Mouse (Mus musculus) mouse trophoblast stem cell (cell line): ENCODE measurements around the gene Rtp1.

Source experiments
- in situ Hi-C, 2 experiments: fragments of 300-500 bp; cut with MseI, MboI; formaldehyde crosslinking; loops; 2 replicates in 1 of 2; 3 replicates in 1 of 2; pipeline ENCODE4 v1.15.1; 2025

Gene Rtp1

DNA sequence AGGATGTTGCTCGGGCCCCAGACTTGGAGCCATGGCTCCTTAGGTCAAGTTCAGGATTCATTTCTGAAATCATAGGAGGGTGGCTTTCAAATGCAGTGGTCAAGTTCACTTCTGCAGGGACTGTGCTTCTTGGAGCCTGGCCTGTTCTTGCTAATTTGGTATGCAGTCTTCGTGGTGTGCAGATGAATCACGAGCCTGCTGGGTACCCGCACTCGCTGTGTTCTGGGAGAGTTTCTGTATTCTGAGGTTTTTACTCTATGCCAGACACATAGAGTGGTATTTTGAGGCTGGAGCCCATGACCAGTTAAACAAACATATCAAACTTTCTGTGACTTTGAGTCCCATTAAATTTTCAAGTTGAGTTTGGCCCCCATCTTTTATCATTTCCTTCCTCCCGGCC lies 25.4 kb downstream of the Rtp1 start:
- in situ Hi-C loops: loop anchor here (10.0 kb wide), 3 partner anchors 90 to 500 kb away; partner anchors contain the start of gene Sst (in 1 of the 2)

GRCm38 (mm10) chr16:23456534-23456933 lies 27.6 kb downstream of the Rtp1 start:
- in situ Hi-C loops: loop anchor here (10.0 kb wide), 3 partner anchors 88 to 498 kb away; partner anchors contain the start of gene Sst (in 1 of the 2)

GRCm38 (mm10) chr16:23457338-23457737 lies 28.4 kb downstream of the Rtp1 start:
- in situ Hi-C loops: loop anchor here (10.0 kb wide), 3 partner anchors 87 to 497 kb away; partner anchors contain the start of gene Sst (in 1 of the 2)

GRCm38 (mm10) chr16:23458906-23459588 lies 30.1 kb downstream of the Rtp1 start:
- in situ Hi-C loops: loop anchor here (10.0 kb wide), 3 partner anchors 86 to 496 kb away; partner anchors contain the start of gene Sst (in 1 of the 2)

GRCm38 (mm10) chr16:23463671-23464347 lies 34.9 kb downstream of the Rtp1 start:
- in situ Hi-C loops: no loop called here

DNA sequence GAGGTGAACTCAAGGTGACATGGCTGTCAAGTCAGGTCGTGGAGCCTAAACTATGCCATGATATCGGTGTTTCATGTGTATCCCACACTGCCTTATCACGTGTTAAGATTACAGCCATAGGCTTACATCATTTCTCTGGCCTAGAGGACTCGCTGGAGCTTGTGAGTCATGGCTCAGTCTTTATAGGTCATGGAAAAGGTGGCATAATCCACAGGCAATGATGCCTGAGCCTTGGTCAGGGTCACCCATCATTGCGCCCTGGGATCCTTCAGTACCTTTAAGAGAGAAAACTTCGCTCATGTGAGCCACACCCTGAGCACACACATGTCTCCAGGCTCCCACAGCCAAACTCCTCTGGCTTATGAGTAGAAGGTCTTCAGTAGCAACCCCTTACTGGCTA lies 42.6 kb downstream of the Rtp1 start:
- in situ Hi-C loops: no loop called here

GRCm38 (mm10) chr16:23472046-23472445 lies 43.1 kb downstream of the Rtp1 start:
- in situ Hi-C loops: no loop called here

DNA sequence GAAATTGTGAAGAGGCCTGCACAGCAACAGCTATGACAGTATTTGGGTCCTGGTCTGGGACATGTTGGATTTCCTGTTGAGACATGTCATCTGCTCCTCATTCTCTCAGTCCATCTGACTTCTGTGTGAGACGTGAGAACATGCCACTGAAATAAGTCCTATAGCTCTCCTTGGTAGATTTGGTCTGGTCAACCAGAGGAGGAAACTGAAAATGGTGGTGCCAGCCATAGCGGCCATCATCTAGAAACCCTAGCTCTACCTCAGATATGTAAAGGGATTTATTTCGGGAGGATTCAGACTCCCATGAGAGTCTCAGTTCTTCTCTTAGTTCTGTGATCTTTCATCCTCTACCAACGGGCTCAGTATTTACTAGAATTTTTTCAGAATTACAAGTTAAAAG lies 46.7 kb downstream of the Rtp1 start:
- in situ Hi-C loops: no loop called here

- in situ Hi-C loops: no loop called here
Measured at GRCm38 (mm10) chr16:23476598-23476997, 47.7 kb downstream of the Rtp1 start.

DNA sequence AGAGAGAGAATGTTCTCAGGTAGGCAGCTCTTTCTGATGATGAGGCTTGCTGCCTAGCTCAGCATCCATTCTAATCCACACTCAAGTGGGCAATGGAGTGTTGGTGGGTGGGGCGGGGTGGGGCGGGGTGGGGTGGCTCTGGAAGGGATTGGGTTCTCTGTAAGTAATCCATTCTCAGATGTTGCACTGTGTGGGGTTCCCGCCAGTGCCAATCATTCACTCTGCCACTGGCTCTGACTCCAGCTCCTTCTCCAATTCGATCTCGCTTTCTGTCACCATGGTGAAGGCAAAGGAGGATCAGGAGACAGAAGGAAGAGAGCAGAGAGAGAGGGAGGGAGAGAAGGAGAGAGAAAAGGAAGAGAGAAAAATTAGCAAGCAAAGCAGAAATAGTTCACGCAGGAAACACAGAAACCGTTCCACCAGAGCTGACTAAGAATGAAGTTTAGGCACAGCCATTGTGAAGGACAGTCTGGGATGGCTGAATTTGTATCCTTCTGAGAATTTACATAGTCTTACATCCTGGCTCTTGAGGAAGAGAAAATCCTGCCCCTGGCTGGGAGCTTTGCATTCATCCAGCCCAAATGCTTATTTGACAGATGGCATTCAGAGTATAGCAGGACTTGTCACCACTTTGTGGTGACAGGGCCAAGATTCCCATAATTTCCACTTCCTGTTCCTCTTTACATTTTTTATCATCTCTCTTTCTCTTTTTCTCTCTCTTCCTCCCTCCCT lies 51.1 kb downstream of the Rtp1 start:
- in situ Hi-C loops: no loop called here

DNA sequence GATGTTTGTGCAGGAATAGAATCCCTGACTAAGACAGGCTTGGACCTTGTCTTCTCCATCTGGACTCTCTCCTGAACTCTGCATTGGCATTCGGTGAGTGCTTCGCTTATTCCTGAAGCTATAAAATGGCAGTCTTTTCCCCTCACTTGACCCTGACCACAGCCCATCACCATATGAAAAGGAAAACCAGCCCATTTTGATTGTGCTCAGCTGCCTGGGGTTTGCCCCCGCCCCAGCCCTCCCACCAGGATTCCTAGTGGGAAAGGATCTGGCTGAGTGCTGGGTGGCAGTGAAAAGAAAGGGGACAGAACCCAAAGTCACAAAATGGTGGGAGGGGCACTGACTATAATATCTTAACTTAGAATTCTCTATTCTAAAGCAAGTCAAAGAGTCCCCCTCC lies 53.3 kb downstream of the Rtp1 start:
- in situ Hi-C loops: no loop called here

DNA sequence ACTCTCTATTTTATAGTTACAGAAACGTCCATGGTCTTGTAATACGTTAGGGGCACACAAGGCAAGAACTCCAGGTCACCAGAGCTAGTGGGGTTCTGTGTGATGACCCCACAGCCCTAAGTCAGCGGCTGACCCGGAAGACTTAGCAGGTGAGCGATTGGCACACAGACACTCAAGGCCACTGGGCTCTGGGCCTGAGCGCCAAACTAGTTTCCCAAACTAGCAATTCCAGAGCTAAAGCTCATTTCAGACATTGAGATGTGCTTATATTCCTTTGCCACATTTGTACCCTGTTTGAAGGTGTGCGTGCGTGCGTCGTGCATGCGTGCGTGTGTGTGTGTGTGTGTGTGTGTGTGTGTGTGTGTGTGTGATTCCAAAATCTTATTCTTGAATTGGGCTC lies 53.9 kb downstream of the Rtp1 start:
- in situ Hi-C loops: no loop called here

DNA sequence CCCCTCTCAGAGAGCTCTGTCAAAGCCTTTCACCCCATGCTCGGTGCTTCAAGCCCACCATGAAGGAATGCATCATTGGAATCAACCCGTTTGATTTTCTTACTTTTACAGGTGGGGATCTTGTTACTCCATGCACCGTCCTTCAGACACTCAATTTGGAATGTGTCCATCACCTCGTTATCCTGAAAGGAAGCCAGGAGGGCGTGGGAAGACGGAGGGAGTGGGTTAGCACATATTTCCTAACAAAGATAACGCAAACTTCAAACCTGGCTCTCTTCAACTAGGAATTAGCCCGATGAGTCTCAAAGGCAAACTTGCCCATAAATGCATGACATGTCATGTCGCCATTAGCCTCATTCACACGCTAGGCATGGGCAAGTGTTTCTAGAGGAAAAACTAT lies 54.4 kb downstream of the Rtp1 start:
- in situ Hi-C loops: no loop called here
